Mouse (Mus musculus) ES-Bruce4 (cell line): Measurements from ENCODE around the gene Kctd19. TPM values are rescaled to one million over a fixed set of nuclear protein-coding genes. Genes with fewer than 3 reads are reported as not detected.

Experiments used
- H3K27ac ChIP-seq: 2 replicates; pipeline ENCODE4 v1.5.1; 2012; ENCODE audit warnings: low read length, inconsistent platforms; ENCODE audit not compliant: insufficient read depth
- H3K27me3 ChIP-seq: 2 replicates; pipeline ENCODE4 v1.6.1; 2012; ENCODE audit warnings: mild to moderate bottlenecking, low read length, inconsistent platforms; ENCODE audit not compliant: control insufficient read depth, poor library complexity, insufficient read depth, severe bottlenecking
- H3K36me3 ChIP-seq: 2 replicates; pipeline ENCODE4 v1.6.1; 2012; ENCODE audit warnings: inconsistent platforms, mild to moderate bottlenecking, low read length, moderate library complexity; ENCODE audit not compliant: control insufficient read depth, poor library complexity, insufficient read depth, severe bottlenecking
- H3K4me1 ChIP-seq: one replicate; pipeline ENCODE4 v1.8.1; 2011; ENCODE audit warnings: low read length; ENCODE audit not compliant: control insufficient read depth, insufficient read depth
- H3K4me3 ChIP-seq: 2 replicates; pipeline ENCODE4 v1.5.1; 2011; ENCODE audit warnings: low read depth, mild to moderate bottlenecking, low read length
- H3K9ac ChIP-seq: 2 replicates; pipeline ENCODE4 v1.6.1; 2012; ENCODE audit warnings: low read depth, mild to moderate bottlenecking, inconsistent platforms; ENCODE audit not compliant: poor library complexity, severe bottlenecking
- H3K9me3 ChIP-seq: replicated peaks from 2 replicates; pipeline ENCODE4 v1.6.1; 2012; ENCODE audit warnings: mild to moderate bottlenecking, low read length, inconsistent platforms; ENCODE audit not compliant: control insufficient read depth, poor library complexity, insufficient read depth, severe bottlenecking
- CTCF ChIP-seq: IDR thresholded peaks from one replicate; pipeline ENCODE4 v1.8.1; 2011; ENCODE audit warnings: low read depth, low read length
- EP300 ChIP-seq: IDR thresholded peaks from 2 replicates; pipeline ENCODE4 v1.6.1; 2011; ENCODE audit warnings: low read depth, low read length; ENCODE audit not compliant: insufficient read depth
- POLR2A ChIP-seq: IDR thresholded peaks from one replicate; pipeline ENCODE4 v1.8.1; 2011; ENCODE audit warnings: low read length; ENCODE audit not compliant: insufficient read depth
- polyA plus RNA-seq: library from polyadenylated mRNA; stranded (reverse); fragments of >200 nt; gene quantifications from 2 replicates; pipeline ENCODE4 v1.2.4, GENCODE M21; 2011; ENCODE audit warnings: low read depth; ENCODE audit not compliant: missing spikeins, insufficient read depth, insufficient read length

The Kctd19 gene
- polyA plus RNA-seq, 1 experiment: 3.7 TPM

DNA sequence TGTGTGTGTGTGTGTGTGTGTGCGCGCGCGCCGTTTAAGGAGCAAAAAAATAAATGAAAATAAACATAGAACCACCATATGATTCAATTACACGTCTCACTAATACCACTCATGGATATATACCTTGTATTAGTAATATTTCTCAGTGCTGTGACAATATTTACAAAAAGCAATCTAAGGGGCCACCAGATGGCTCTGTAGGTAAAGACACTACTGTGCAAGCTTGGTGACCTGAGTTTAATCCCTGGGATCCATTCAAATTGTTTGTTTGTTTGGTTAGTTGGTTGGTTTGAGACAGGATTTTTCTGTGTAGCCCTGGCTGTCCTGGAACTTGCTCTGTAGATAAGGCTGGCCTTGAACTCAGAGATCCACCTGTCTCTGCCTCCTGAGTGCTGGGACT is 3.4 kb downstream of the Kctd19 start:
- H3K27ac ChIP-seq: no peak overlapping the region
- no peak overlapping the region for H3K4me3 ChIP-seq
- 0 out of 2 replicates have a peak, but pooled peaks cover 2% of the 10 kb centered on the region for H3K27me3 ChIP-seq
- TF ChIP-seq EP300 (no peak), POLR2A (no peak), CTCF (no peak)
- H3K4me1 ChIP-seq: no peaks in the 10 kb centered on the region
- no peaks in the 10 kb centered on the region for H3K36me3 ChIP-seq
- no peak overlapping the region for H3K9ac ChIP-seq
- H3K9me3 ChIP-seq: no peaks in the 10 kb centered on the region

DNA sequence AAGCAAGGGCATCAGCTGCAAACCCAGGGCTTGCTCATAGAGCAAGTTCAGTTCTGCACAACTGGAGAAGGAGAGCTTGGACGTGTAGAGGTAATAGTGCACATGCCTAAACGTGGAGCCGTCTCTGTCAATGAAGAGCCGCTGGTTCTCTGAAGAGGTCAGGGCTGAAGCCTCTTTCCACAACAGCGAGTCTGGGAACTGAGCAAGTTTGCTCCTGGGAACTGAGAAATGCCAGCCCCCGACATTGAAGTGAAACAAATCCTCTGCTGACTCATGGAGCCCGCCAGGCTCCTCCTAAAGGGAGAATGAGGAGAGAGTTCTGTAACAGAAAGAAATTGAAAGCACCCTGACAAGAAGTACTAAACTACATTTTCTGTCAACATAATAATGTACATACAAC is 5.0 kb downstream of the Kctd19 start:
- no peak overlapping the region for H3K4me3 ChIP-seq
- H3K9me3 ChIP-seq: no peaks in the 10 kb centered on the region
- H3K27ac ChIP-seq: no peak overlapping the region
- no peak for TF ChIP-seq POLR2A
- TF ChIP-seq CTCF: no peak
- no peak for TF ChIP-seq EP300
- H3K27me3 ChIP-seq: 0 out of 2 replicates have a peak, but pooled peaks cover 2% of the 10 kb centered on the region
- no peaks in the 10 kb centered on the region for H3K4me1 ChIP-seq
- H3K36me3 ChIP-seq: no peaks in the 10 kb centered on the region
- H3K9ac ChIP-seq: no peak overlapping the region

DNA sequence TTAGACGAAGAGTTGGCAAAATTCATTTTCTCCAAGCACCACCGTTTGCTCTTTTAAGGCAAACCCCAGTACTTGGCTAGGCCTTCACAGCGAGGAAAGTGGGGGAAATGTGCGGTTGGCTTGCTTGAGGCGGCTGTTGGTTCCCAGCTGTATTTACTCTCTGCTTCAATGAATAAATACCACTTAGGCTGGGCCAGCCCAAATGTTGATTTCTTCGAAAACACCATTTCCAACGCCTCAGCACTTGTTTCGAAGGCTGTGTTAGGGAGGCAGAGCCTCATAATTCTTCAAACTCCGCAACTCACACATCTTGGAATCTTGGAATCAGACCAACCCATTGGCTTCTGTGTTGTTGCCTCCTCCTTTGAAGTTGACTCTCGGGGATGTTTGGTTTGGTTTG is 6.9 kb downstream of the Kctd19 start:
- H3K9me3 ChIP-seq: no peaks in the 10 kb centered on the region
- TF ChIP-seq POLR2A (no peak), CTCF (no peak), EP300 (no peak)
- H3K36me3 ChIP-seq: no peaks in the 10 kb centered on the region
- no peak overlapping the region for H3K9ac ChIP-seq
- H3K27ac ChIP-seq: no peak overlapping the region
- no peaks in the 10 kb centered on the region for H3K27me3 ChIP-seq
- H3K4me3 ChIP-seq: no peak overlapping the region
- H3K4me1 ChIP-seq: no peaks in the 10 kb centered on the region

DNA sequence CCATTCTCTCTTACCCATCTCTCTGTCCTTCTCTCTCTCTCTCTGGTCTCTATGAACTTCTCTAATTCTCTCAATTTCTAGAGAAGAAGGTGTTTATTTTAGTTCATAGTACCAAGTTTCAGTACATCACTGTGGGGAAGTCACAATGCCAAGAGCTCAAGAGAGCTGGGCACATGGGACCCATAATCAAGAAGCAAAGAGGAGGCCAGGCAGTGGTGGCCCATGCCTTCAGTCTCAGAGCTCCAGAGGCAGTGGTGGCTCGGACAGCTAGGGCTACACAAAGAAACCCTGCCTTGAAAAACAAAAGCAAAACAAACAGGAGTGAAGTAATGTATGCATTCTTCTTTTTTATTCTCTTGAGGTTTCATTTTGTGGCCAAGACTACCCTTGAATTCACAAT is 8.8 kb downstream of the Kctd19 start:
- TF ChIP-seq CTCF (no peak), EP300 (no peak), POLR2A (no peak)
- Histone ChIP-seq H3K9ac (no peak overlapping the region), H3K27ac (no peak overlapping the region), H3K4me3 (no peak overlapping the region), H3K9me3 (no peaks in the 10 kb centered on the region), H3K36me3 (no peaks in the 10 kb centered on the region), H3K4me1 (no peaks in the 10 kb centered on the region), H3K27me3 (no peaks in the 10 kb centered on the region)

DNA sequence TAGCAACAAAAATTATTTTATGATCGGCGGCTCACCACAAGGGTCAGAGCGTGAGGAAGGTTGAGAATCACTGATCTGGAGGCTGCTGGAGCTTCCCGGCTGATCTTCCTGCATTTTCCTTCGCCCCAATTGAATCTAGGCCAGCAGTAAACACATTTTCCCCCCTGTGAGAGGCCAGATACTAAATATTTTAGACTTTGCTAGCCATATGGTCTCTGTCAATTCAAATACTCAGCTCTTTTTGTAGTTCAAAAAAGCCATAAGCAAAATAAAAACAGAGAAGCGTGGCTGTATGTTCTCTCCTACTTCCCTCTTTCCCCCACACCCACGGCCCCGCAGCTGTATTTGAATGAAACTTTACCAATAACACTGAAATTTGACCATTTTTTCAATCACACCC is 9.8 kb downstream of the Kctd19 start:
- H3K9me3 ChIP-seq: no peaks in the 10 kb centered on the region
- H3K27me3 ChIP-seq: no peaks in the 10 kb centered on the region
- no peak overlapping the region for H3K4me3 ChIP-seq
- H3K27ac ChIP-seq: no peak overlapping the region
- TF ChIP-seq CTCF: no peak
- TF ChIP-seq EP300: no peak
- TF ChIP-seq POLR2A: no peak
- no peaks in the 10 kb centered on the region for H3K4me1 ChIP-seq
- H3K36me3 ChIP-seq: no peaks in the 10 kb centered on the region
- H3K9ac ChIP-seq: no peak overlapping the region

DNA sequence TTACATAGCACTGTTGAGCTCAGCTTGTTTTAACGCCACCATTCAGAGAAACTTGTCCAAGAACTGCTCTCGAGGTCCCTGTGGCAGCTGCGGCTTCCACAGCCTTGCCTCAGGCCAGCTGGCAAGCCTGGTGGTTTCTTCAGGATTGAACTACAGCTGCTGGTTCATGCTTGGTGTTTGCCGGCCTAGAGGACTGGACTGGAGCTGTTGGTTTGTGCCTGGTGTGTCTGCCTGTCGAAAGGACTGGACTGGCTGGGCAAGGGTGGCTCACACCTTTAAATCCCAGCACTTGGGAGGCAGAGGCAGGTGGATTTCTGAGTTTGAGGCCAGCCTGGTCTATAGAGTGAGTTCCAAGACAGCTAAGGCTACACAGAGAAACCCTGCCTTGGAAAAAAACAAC is 13.3 kb downstream of the Kctd19 start:
- Histone ChIP-seq H3K9me3 (no peaks in the 10 kb centered on the region), H3K36me3 (no peaks in the 10 kb centered on the region), H3K9ac (no peak overlapping the region), H3K27ac (no peak overlapping the region), H3K4me3 (no peak overlapping the region), H3K27me3 (no peaks in the 10 kb centered on the region), H3K4me1 (no peaks in the 10 kb centered on the region)
- TF ChIP-seq CTCF: no peak
- TF ChIP-seq EP300: no peak

DNA sequence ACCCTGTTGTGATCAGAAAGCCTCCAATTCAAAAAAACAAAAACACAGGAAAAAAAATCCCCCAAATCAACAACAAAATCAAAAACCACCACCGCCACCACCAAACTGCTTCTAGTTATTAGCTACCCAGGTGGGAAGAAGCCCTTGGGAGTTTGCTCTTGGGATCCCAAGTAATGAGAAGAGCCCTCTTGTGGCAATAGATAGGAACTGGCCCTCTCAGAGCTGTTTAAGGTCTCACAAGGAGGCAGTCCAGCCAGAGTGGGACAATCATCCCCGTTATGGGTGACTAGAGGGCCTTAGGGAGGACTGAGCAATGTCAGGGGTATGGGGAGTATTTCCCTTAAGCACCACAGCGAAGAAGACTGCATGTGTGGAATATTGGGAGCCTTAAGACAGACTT is 15.6 kb downstream of the Kctd19 start:
- Histone ChIP-seq H3K27ac (no peak overlapping the region), H3K9ac (no peak overlapping the region), H3K36me3 (no peaks in the 10 kb centered on the region), H3K9me3 (no peaks in the 10 kb centered on the region), H3K4me1 (no peaks in the 10 kb centered on the region), H3K4me3 (no peak overlapping the region), H3K27me3 (no peaks in the 10 kb centered on the region)
- no peak for TF ChIP-seq POLR2A
- no peak for TF ChIP-seq EP300
- peak; percentile 40 for TF ChIP-seq CTCF
